Mouse (Mus musculus) subcutaneous adipose tissue, adult 2 months (tissue): ENCODE results near the gene Ap1g2. TPM values are rescaled to one million over a fixed set of nuclear protein-coding genes. Genes with fewer than 3 reads are reported as not detected.

Source experiments
- polyA plus RNA-seq: library from polyadenylated mRNA; depleted of rRNA; stranded (reverse); fragments of >200 nt; gene quantifications from 2 replicates; pipeline ENCODE4 v1.2.3, GENCODE M21; 2012; ENCODE audit warnings: low replicate concordance; rRNA removed

Gene Ap1g2
- 39.1 and 40.8 TPM in 2 replicates for polyA plus RNA-seq

GRCm38 (mm10) chr14:55105836-55106809 lies at the start of gene Ap1g2:
Gene Ap1g2, minus strand, starts transcription at chr14:55106593.

GRCm38 (mm10) chr14:55116425-55117200 lies 10.2 kb upstream of the Ap1g2 start, which contains the start of gene Jph4:
Gene Jph4, minus strand, starts transcription at chr14:55116935.

GRCm38 (mm10) chr14:55094704-55095231 lies 11.6 kb downstream of the Ap1g2 start, which contains the start of gene Thtpa:
Gene Thtpa, plus strand, starts transcription at chr14:55094784.

GRCm38 (mm10) chr14:55092011-55092577 lies 14.3 kb downstream of the Ap1g2 start, which contains the start of gene Zfhx2:
Gene Zfhx2, minus strand, starts transcription at chr14:55092324.

Other genes starting within 250 kb of the Ap1g2 start
- 7.0 and 8.3 TPM in 2 replicates for gene Homez, start 235.6 kb downstream of the Ap1g2 start, polyA plus RNA-seq
- gene Ppp1r3e, start 229.0 kb downstream of the Ap1g2 start, polyA plus RNA-seq, result 26.2 and 28.9 TPM in 2 replicates
- 69.8 and 79.4 TPM in 2 replicates for gene Bcl2l2, start 223.2 kb downstream of the Ap1g2 start, polyA plus RNA-seq
- 3.5 TPM in 1 of 2 replicates, not detected in the other for gene Gm20521, start 223.2 kb downstream of the Ap1g2 start, polyA plus RNA-seq
- 151 and 188 TPM in 2 replicates for gene Pabpn1, start 214.1 kb downstream of the Ap1g2 start, polyA plus RNA-seq
- 69.2 and 135 TPM in 2 replicates for gene Slc22a17, start 193.5 kb downstream of the Ap1g2 start, polyA plus RNA-seq
- gene Efs, start 180.5 kb downstream of the Ap1g2 start, polyA plus RNA-seq, result 27.8 and 56.0 TPM in 2 replicates
- not detected in 2 replicates for gene Il25, start 173.9 kb downstream of the Ap1g2 start, polyA plus RNA-seq
- 1.2 and 2.3 TPM in 2 replicates for gene Cmtm5, start 170.3 kb downstream of the Ap1g2 start, polyA plus RNA-seq
- gene Myh6, start 139.7 kb downstream of the Ap1g2 start, polyA plus RNA-seq, result 0.37 TPM in 1 of 2 replicates, not detected in the other
- gene Gm17428, start 129.7 kb downstream of the Ap1g2 start, polyA plus RNA-seq, result not detected in 2 replicates
- gene Myh7, start 112.0 kb downstream of the Ap1g2 start, polyA plus RNA-seq, result 0.03 TPM in 1 of 2 replicates, not detected in the other
- gene Ngdn, start 91.1 kb downstream of the Ap1g2 start, polyA plus RNA-seq, result 14.0 and 16.3 TPM in 2 replicates
- 0.57 and 1.7 TPM in 2 replicates for gene Zfhx2, start 14.3 kb downstream of the Ap1g2 start, polyA plus RNA-seq
- gene Thtpa, start 11.8 kb downstream of the Ap1g2 start, polyA plus RNA-seq, result 9.1 and 14.5 TPM in 2 replicates
- 0.60 and 9.7 TPM in 2 replicates for gene Jph4, start 10.3 kb upstream of the Ap1g2 start, polyA plus RNA-seq
- not detected in 2 replicates for gene Dhrs2, start 115.4 kb upstream of the Ap1g2 start, polyA plus RNA-seq